Mouse (Mus musculus): ENCODE results near the gene Hdhd5.

DNA sequence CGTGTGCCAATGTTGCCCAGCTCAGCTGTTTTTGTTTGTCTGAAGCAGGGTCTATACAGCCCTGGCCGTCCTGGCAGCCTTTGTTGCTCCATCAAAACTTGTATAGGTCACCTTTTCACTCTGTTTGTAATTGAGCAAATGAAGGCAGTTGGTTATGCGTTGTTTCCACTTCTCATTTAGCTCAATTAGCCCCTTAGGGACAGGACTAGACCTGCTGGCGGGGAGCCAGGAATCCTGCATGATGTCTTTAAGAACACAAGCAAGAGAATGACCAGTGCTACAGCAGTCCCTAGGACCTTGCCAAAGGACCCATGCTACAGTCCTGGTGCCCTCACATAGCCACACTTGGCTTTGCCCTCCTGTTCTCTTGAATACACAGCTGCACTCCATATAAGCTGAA lies 25.6 kb downstream of the Hdhd5 start:
- no peak for TF ChIP-seq CTCF (IDR thresholded peaks at IDR 0.05; ENCODE audit: borderline replicate concordance, control insufficient read depth, extremely low read depth, insufficient read depth, low read length, poor library complexity)
- no peak for TF ChIP-seq POLR2A (IDR thresholded peaks at IDR 0.05; ENCODE audit: control insufficient read depth, extremely low read depth, insufficient read depth, low read length, poor library complexity)
